Mouse (Mus musculus) cortical plate, adult 2 months (tissue): ENCODE data around the gene Mpg.

Source experiments
- CTCF ChIP-seq: fragments of 200-500 bp; IDR thresholded peaks from 2 replicates; pipeline ENCODE4 v1.5.1; 2011; ENCODE audit warnings: mild to moderate bottlenecking, control low read depth, low read length; ENCODE audit not compliant: insufficient read depth; ENCODE audit errors: extremely low read depth
- POLR2A ChIP-seq: fragments of 200-500 bp; IDR thresholded peaks from 2 replicates; pipeline ENCODE4 v1.6.1; 2011; ENCODE audit warnings: mild to moderate bottlenecking, low read length, control low read depth; ENCODE audit not compliant: insufficient read depth; ENCODE audit errors: extremely low read depth

GRCm38 (mm10) chr11:32181973-32182868 lies 44.1 kb upstream of the Mpg start:
- no peak for TF ChIP-seq POLR2A
- peak; percentile 93 for TF ChIP-seq CTCF
